Mouse (Mus musculus): ENCODE measurements at regions not wholly inside any gene's neighbourhood (a gene's known extent, or its start where the extent isn't known, plus 50 kb on each side); places are given as distances from the start of the nearest gene placed in this dataset.

- TF ChIP-seq NELFE (IDR thresholded peaks at IDR 0.05; ENCODE audit: low read depth, low read length), result no peak
- peak; percentile 59; the same call in 1 of the 2 replicates for TF ChIP-seq EP300 (IDR thresholded peaks at IDR 0.05; ENCODE audit: low read length)
- no peak for TF ChIP-seq ZMIZ1 (IDR thresholded peaks at IDR 0.05; ENCODE audit: low read depth, low read length)
- peak; percentile 73; the same call in 1 of the 2 replicates for TF ChIP-seq MAZ (IDR thresholded peaks at IDR 0.05; ENCODE audit: low read depth, low read length)
- TF ChIP-seq POLR2A (IDR thresholded peaks at IDR 0.05; ENCODE audit: low read depth, low read length), result no peak
- TF ChIP-seq RCOR1 (conservative IDR thresholded peaks at IDR 0.05; ENCODE audit: low read depth, low read length), result no peak
- no peak for TF ChIP-seq PAX5 (IDR thresholded peaks at IDR 0.05; ENCODE audit: low read length)
- TF ChIP-seq IRF4 (IDR thresholded peaks at IDR 0.05; ENCODE audit: low read depth, low read length), result peak; percentile 57
Observed at GRCm38 (mm10) chr3:19451022-19451421, 177.5 kb downstream of the 1700064H15Rik start (continued).

GRCm38 (mm10) chr3:19448931-19449330 lies 179.5 kb downstream of the 1700064H15Rik start:
- Histone ChIP-seq H3K36me3 (replicated peaks in 1 of 2; ENCODE audit: control insufficient read depth in 1 of 2, insufficient read depth in 1 of 2, low read length in 1 of 2) (no peaks in the 10 kb centered on the region), H3K4me1 (ENCODE audit: control insufficient read depth in 1 of 2, insufficient read depth in 2 of 2) (peaks cover 2 to 9% of the 10 kb centered on the region in 2 experiments; a peak in 2 of 4 replicates), H3K4me3 (replicated peaks in 1 of 3; ENCODE audit: low read depth in 2 of 3, low read length in 2 of 3, poor library complexity in 1 of 3) (no peak overlapping the region), H3K27me3 (replicated peaks) (no peaks in the 10 kb centered on the region), H3K27ac (ENCODE audit: insufficient read depth, low read depth) (no peak overlapping the region), H3K4me2 (ENCODE audit: insufficient read depth, low read depth, poor library complexity, severe bottlenecking) (no peak overlapping the region), H3K9me3 (replicated peaks; ENCODE audit: low read length) (no peaks in the 10 kb centered on the region), H3K79me2 (replicated peaks; ENCODE audit: control insufficient read depth, extremely low read depth, insufficient read depth, poor library complexity, severe bottlenecking) (no peaks in the 10 kb centered on the region), H3K9ac (ENCODE audit: insufficient read depth, low read depth) (no peak overlapping the region)
- in situ Hi-C loops (cut with MboI; ENCODE audit: low pct_ligation_motif_present, low pct_unique_long_range_greater_than_20kb, low sequenced_read_pairs), result no loop called here
- TF ChIP-seq GABPA (IDR thresholded peaks at IDR 0.05; ENCODE audit: insufficient replicate concordance, low read depth, low read length) (no peak), ZC3H11A (IDR thresholded peaks at IDR 0.05; ENCODE audit: low read depth, low read length) (no peak), PAX5 (IDR thresholded peaks at IDR 0.05; ENCODE audit: low read length) (no peak), MAFK (IDR thresholded peaks at IDR 0.05; ENCODE audit: insufficient replicate concordance, low read length) (no peak), ZNF384 (IDR thresholded peaks at IDR 0.05; ENCODE audit: low read depth, low read length) (no peak), CHD1 (IDR thresholded peaks at IDR 0.05; ENCODE audit: low read depth, low read length) (no peak), ETS1 (conservative IDR thresholded peaks at IDR 0.05; ENCODE audit: low read depth, low read length) (no peak)
- dilution Hi-C loops (cut with MboI; ENCODE audit: extremely low pct_ligation_motif_present, extremely low pct_unique_long_range_greater_than_20kb, low sequenced_read_pairs), result no loop called here
- DNase-seq (ENCODE audit: extremely low read depth), result no peak

- no peak overlapping the region for H3K4me3 ChIP-seq (replicated peaks in 1 of 3; ENCODE audit: low read depth in 2 of 3, low read length in 2 of 3, poor library complexity in 1 of 3)
- no peaks in the 10 kb centered on the region for H3K9me3 ChIP-seq (replicated peaks; ENCODE audit: low read length)
- no peak for TF ChIP-seq ZNF384 (IDR thresholded peaks at IDR 0.05; ENCODE audit: low read depth, low read length)
- no peak for TF ChIP-seq ZMIZ1 (IDR thresholded peaks at IDR 0.05; ENCODE audit: low read depth, low read length)
- TF ChIP-seq TBP (conservative IDR thresholded peaks at IDR 0.05; ENCODE audit: low read depth, low read length), result no peak
- no peak for TF ChIP-seq RAD21 (IDR thresholded peaks at IDR 0.05; ENCODE audit: low read depth, low read length)
- TF ChIP-seq MXI1 (IDR thresholded peaks at IDR 0.05; ENCODE audit: low read depth, low read length), result no peak
- TF ChIP-seq MAX (IDR thresholded peaks at IDR 0.05; ENCODE audit: low read length), result no peak
- TF ChIP-seq EP300 (IDR thresholded peaks at IDR 0.05; ENCODE audit: low read length), result no peak
- no peak for TF ChIP-seq NELFE (IDR thresholded peaks at IDR 0.05; ENCODE audit: low read depth, low read length)
- no peak for TF ChIP-seq RCOR1 (conservative IDR thresholded peaks at IDR 0.05; ENCODE audit: low read depth, low read length)
- no peak for TF ChIP-seq MYC (IDR thresholded peaks at IDR 0.05; ENCODE audit: low read depth, low read length)
- TF ChIP-seq USF1 (IDR thresholded peaks at IDR 0.05; ENCODE audit: low read depth, low read length), result no peak
- TF ChIP-seq SIN3A (IDR thresholded peaks at IDR 0.05; ENCODE audit: low read length), result no peak
- TF ChIP-seq TCF12 (IDR thresholded peaks at IDR 0.05; ENCODE audit: low read depth, low read length), result no peak
- TF ChIP-seq KAT2A (IDR thresholded peaks at IDR 0.05; ENCODE audit: insufficient replicate concordance, low read length), result no peak
- no peak for TF ChIP-seq ZC3H11A (IDR thresholded peaks at IDR 0.05; ENCODE audit: low read depth, low read length)
- H3K4me2 ChIP-seq (ENCODE audit: insufficient read depth, low read depth, poor library complexity, severe bottlenecking), result no peak overlapping the region
- dilution Hi-C loops (cut with MboI; ENCODE audit: extremely low pct_ligation_motif_present, extremely low pct_unique_long_range_greater_than_20kb, low sequenced_read_pairs) (no loop called here), in situ Hi-C loops (cut with MboI; ENCODE audit: low pct_ligation_motif_present, low pct_unique_long_range_greater_than_20kb, low sequenced_read_pairs) (no loop called here)
- no peaks in the 10 kb centered on the region for H3K27me3 ChIP-seq (replicated peaks)
- H3K79me2 ChIP-seq (replicated peaks; ENCODE audit: control insufficient read depth, extremely low read depth, insufficient read depth, poor library complexity, severe bottlenecking), result no peaks in the 10 kb centered on the region
- peaks cover 2 to 9% of the 10 kb centered on the region in 2 experiments; a peak in 2 of 4 replicates for H3K4me1 ChIP-seq (ENCODE audit: control insufficient read depth in 1 of 2, insufficient read depth in 2 of 2)
- no peak for DNase-seq (ENCODE audit: extremely low read depth)
- H3K9ac ChIP-seq (ENCODE audit: insufficient read depth, low read depth), result no peak overlapping the region
- no peak overlapping the region for H3K27ac ChIP-seq (ENCODE audit: insufficient read depth, low read depth)
- no peaks in the 10 kb centered on the region for H3K36me3 ChIP-seq (replicated peaks in 1 of 2; ENCODE audit: control insufficient read depth in 1 of 2, insufficient read depth in 1 of 2, low read length in 1 of 2)
Observed at GRCm38 (mm10) chr3:19448192-19448591, 180.3 kb downstream of the 1700064H15Rik start.
